Mouse (Mus musculus): Measurements from ENCODE around the gene Helz2. TPM values are rescaled to one million over a fixed set of nuclear protein-coding genes. Genes with fewer than 3 reads are reported as not detected.

Helz2 gene
- polyA plus RNA-seq, 1 experiment from 2014 or later, result 2.5 TPM

DNA sequence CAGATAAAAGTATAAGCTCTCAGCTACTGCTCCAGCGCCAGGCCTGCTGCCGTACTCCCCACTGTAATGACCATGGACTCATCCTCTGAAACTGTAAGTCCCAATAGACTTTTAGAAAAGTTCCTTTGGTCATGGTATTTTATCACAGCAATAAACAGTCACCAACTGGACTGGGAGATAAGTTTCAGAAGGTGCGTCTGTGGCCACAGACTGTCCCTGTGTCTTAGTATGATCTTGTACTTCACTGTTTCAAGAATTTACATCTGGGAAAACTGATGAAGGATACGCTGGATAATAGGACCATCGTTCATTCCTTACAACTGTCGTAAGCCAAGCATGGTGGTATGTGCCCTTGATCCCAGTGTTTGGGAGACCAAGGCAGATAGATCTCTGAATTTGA, 25.8 kb downstream of the Helz2 start:
- ATAC-seq (ENCODE audit: insufficient read depth), result no peak
- DNase-seq, result no peak
- H3K27me3 ChIP-seq (ENCODE audit: insufficient read depth, low read length), result peaks cover 35% of the 10 kb centered on the region

DNA sequence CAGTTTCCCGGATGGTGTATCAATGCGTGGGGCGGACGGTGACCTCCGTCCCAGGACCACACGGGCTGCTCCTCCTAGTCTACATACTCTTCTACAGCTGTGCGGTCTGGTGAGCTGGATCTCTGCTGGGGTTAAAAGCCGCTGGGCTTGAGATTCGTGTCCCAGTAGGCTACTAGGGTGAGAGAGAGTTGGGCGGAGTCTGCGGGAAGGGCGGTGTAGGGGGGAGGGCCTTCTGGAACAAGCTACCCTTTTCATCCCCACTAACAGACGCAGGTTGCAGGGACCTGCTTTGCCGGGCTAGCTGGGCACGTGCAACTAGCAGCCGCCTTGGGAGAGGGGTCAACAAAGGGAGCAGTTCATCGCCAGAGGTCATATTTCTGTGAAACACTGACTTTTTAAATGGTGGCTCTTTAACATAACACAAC, 28.8 kb downstream of the Helz2 start, which contains the start of gene Srms:
Gene Srms (minus strand): TSS at position 165 of the 425 bp plus-strand sequence.
- peak; percentile 66; the same call in 1 of the 2 replicates for ATAC-seq (ENCODE audit: insufficient read depth)
- H3K9ac ChIP-seq, result peak within 1 kb of the TSS; percentile 22

More for the DNA sequence above, 25.8 kb downstream of the Helz2 start:
- no peak for TF ChIP-seq CTCF (IDR thresholded peaks at IDR 0.05; ENCODE audit: low read depth)
- Histone ChIP-seq H3K27ac (ENCODE audit: low read depth) (no peak overlapping the region), H3K4me2 (no peak overlapping the region), H3K4me1 (ENCODE audit: insufficient read depth) (peaks cover 4% of the 10 kb centered on the region; the same call in 1 of the 2 replicates), H3K4me3 (ENCODE audit: low read depth, low read length) (no peak overlapping the region), H3K9ac (no peak overlapping the region), H3K36me3 (ENCODE audit: insufficient read depth) (no peaks in the 10 kb centered on the region), H3K9me3 (ENCODE audit: low read depth, low read length) (no peaks in the 10 kb centered on the region)
- WGBS, result 80% methylated on average over 6 of the region's 6 CpGs

DNA sequence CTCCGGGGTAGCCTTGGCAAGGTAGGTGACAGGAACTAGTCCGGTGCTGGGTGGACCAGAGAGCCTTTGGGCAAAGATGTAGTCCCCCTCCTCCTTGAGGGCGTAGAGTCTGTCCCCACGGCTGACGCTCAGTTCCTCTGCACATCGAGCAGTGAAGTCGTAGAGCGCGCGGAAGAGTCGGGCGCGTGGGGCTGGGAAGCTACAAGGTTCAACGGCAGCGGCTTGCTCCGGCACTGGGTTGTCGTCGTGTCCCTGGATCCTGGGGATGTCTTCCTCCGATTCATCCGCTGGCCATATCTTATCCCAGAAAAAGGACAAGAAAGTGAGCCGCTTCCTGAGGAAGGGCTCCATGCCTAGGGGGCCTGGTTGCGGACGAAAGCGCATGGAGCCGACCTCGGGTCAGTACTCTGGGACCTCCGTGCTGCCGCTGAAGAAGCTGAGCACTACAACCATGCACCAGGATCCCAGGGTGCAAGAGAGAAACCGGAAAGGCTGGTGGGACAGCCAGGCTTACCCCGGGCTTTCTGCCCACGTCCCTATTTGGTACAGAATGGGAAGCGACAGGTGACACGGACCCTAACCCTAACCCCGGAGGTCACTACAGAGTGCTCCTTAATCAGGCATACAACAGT, 29.3 kb downstream of the Helz2 start:
- Histone ChIP-seq H3K4me2 (peak overlapping the region; percentile 62), H3K9ac (peak overlapping the region; percentile 22), H3K4me3 (ENCODE audit: low read depth, low read length) (peak overlapping the region; percentile 33), H3K27ac (ENCODE audit: low read depth) (no peak overlapping the region), H3K4me1 (ENCODE audit: insufficient read depth) (no peaks in the 10 kb centered on the region), H3K27me3 (ENCODE audit: insufficient read depth, low read length) (peaks cover 35% of the 10 kb centered on the region), H3K9me3 (ENCODE audit: low read depth, low read length) (no peaks in the 10 kb centered on the region), H3K36me3 (ENCODE audit: insufficient read depth) (no peaks in the 10 kb centered on the region)
- ATAC-seq (ENCODE audit: insufficient read depth) (peak; percentile 60), DNase-seq (no peak)
- no peak for TF ChIP-seq CTCF (IDR thresholded peaks at IDR 0.05; ENCODE audit: low read depth)
- WGBS, result 4% methylated on average over 34 of the region's 34 CpGs

More for the DNA sequence above, 28.8 kb downstream of the Helz2 start, which contains the start of gene Srms:
- Histone ChIP-seq H3K4me1 (ENCODE audit: insufficient read depth) (no peaks in the 10 kb centered on the region), H3K4me2 (peak within 1 kb of the TSS; percentile 62), H3K36me3 (ENCODE audit: insufficient read depth) (no peaks in the 10 kb centered on the region), H3K4me3 (ENCODE audit: low read depth, low read length) (peak within 1 kb of the TSS; percentile 33), H3K27me3 (ENCODE audit: insufficient read depth, low read length) (peaks cover 35% of the 10 kb centered on the region), H3K9me3 (ENCODE audit: low read depth, low read length) (no peaks in the 10 kb centered on the region), H3K27ac (ENCODE audit: low read depth) (no peak within 1 kb of the TSS)
- peak; percentile 38 for DNase-seq
- 1% methylated on average over 17 of the region's 17 CpGs for WGBS
- TF ChIP-seq CTCF (IDR thresholded peaks at IDR 0.05; ENCODE audit: low read depth), result no peak

DNA sequence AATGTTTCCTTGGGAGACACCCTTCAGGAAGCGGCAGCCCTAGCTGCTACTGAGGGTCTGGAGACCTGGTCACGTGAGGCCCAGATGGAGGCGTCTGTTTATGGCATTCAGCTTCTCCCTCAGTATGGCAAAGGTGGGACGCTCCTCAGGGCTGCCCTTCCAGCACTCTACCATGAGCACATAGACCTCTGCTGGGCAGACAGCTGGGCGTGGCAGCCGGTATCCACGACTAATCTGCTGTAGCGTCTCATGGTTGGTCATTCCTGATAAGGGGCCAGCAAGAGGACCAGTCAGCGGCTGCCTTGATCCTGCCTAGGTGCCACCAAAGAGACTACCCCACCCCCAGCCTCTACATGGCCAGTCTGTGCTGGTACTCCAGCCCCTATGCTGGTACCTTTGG, 35.7 kb downstream of the Helz2 start:
- 73% methylated on average over 9 of the region's 9 CpGs for WGBS
- ATAC-seq (ENCODE audit: insufficient read depth) (peak; percentile 52; the same call in 1 of the 2 replicates), DNase-seq (no peak)
- Histone ChIP-seq H3K4me2 (no peak overlapping the region), H3K27me3 (ENCODE audit: insufficient read depth, low read length) (peaks cover 1% of the 10 kb centered on the region; the same call in 1 of the 2 replicates), H3K27ac (ENCODE audit: low read depth) (no peak overlapping the region), H3K36me3 (ENCODE audit: insufficient read depth) (no peaks in the 10 kb centered on the region), H3K9me3 (ENCODE audit: low read depth, low read length) (no peaks in the 10 kb centered on the region), H3K9ac (no peak overlapping the region), H3K4me1 (ENCODE audit: insufficient read depth) (no peaks in the 10 kb centered on the region), H3K4me3 (ENCODE audit: low read depth, low read length) (no peak overlapping the region)
- no peak for TF ChIP-seq CTCF (IDR thresholded peaks at IDR 0.05; ENCODE audit: low read depth)

DNA sequence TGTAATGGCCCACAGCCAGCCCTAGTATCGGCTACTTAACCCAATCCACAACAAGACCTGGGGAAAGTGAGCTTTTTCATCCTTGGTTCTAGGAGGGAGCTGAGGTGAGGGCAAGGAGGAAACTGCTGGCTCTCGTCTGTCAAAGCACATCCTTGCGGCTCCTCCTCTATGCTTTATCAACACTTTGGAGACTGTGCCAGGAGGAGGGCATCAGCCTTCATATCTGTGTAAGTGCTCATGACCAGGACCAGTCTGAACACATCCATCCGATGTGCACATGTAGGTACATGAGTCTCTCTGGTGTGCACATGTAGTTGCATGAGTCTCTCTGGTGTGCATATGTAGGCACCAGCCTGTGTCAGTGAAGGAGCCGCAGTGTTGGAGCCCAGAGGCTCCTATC, 36.1 kb downstream of the Helz2 start:
- Histone ChIP-seq H3K9me3 (ENCODE audit: low read depth, low read length) (no peaks in the 10 kb centered on the region), H3K9ac (no peak overlapping the region), H3K4me2 (no peak overlapping the region), H3K27ac (ENCODE audit: low read depth) (no peak overlapping the region), H3K36me3 (ENCODE audit: insufficient read depth) (no peaks in the 10 kb centered on the region), H3K4me1 (ENCODE audit: insufficient read depth) (no peaks in the 10 kb centered on the region), H3K27me3 (ENCODE audit: insufficient read depth, low read length) (no peaks in the 10 kb centered on the region), H3K4me3 (ENCODE audit: low read depth, low read length) (no peak overlapping the region)
- 76% methylated on average over 5 of the region's 5 CpGs for WGBS
- no peak for ATAC-seq (ENCODE audit: insufficient read depth)
- DNase-seq, result no peak
- no peak for TF ChIP-seq CTCF (IDR thresholded peaks at IDR 0.05; ENCODE audit: low read depth)

DNA sequence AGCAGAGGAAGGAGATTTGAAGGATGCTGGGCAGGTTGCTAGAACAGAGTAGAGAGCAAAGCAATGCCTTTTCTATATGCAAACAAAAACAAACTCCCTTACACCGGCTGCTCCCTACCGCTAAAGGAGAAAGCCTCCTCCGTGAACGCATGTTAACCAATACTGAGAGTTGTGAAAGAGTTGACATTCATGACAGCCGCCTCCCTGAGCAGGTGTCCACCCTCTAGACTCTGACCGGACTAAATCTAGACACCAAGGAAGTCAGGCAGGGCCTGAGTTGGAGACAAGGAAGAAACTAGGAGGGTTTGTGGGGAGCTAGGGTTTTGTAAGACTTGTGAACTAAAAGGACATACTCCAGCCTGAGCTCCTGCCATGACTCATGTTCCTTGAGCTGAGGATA, 38.9 kb downstream of the Helz2 start:
- DNase-seq, result no peak
- no peak overlapping the region for H3K27ac ChIP-seq (ENCODE audit: low read depth)
- no peaks in the 10 kb centered on the region for H3K27me3 ChIP-seq (ENCODE audit: insufficient read depth, low read length)
- H3K4me1 ChIP-seq (ENCODE audit: insufficient read depth), result no peaks in the 10 kb centered on the region
- 74% methylated on average over 6 of the region's 6 CpGs for WGBS
- no peak overlapping the region for H3K4me2 ChIP-seq
- TF ChIP-seq CTCF (IDR thresholded peaks at IDR 0.05; ENCODE audit: low read depth), result no peak
- no peaks in the 10 kb centered on the region for H3K9me3 ChIP-seq (ENCODE audit: low read depth, low read length)
- ATAC-seq (ENCODE audit: insufficient read depth), result no peak
- no peak overlapping the region for H3K4me3 ChIP-seq (ENCODE audit: low read depth, low read length)
- H3K9ac ChIP-seq, result no peak overlapping the region
- no peaks in the 10 kb centered on the region for H3K36me3 ChIP-seq (ENCODE audit: insufficient read depth)

DNA sequence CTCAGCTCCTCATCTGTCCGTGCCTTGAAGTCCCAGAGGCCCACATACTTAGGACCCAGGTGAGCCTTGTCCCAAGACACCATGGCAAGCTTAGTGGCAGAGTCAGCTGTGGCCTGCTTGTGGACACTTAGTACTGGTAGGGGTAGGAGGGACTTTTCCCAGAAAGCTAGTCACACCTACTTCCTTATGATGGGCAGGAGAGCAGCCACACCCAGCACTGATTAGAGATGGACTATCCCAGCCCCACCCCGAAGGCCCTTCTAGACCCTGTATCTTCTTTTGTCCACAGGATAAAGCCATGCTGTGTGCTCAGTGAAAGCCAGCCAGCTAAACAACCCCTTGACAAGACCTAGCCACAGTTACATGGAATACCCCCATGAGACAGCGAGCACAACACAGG, 39.4 kb downstream of the Helz2 start, which contains the start of gene Ptk6:
Gene Ptk6 (minus strand): TSS at position 368 of the 400 bp plus-strand sequence.
- no peak within 1 kb of the TSS for H3K27ac ChIP-seq (ENCODE audit: low read depth)
- H3K27me3 ChIP-seq (ENCODE audit: insufficient read depth, low read length), result no peaks in the 10 kb centered on the region
- no peak within 1 kb of the TSS for H3K4me2 ChIP-seq
- no peak within 1 kb of the TSS for H3K9ac ChIP-seq
- no peak within 1 kb of the TSS for H3K4me3 ChIP-seq (ENCODE audit: low read depth, low read length)
- WGBS, result 84% methylated on average over 3 of the region's 3 CpGs
- H3K4me1 ChIP-seq (ENCODE audit: insufficient read depth), result no peaks in the 10 kb centered on the region
- ATAC-seq (ENCODE audit: insufficient read depth) (no peak), DNase-seq (no peak)
- TF ChIP-seq CTCF (IDR thresholded peaks at IDR 0.05; ENCODE audit: low read depth), result no peak
- H3K36me3 ChIP-seq (ENCODE audit: insufficient read depth), result no peaks in the 10 kb centered on the region
- H3K9me3 ChIP-seq (ENCODE audit: low read depth, low read length), result no peaks in the 10 kb centered on the region

Data from lung, embryonic 14.5 days (tissue).